In genomic region chr2:94371093-94371492, GRCm38 (mm10) we compare ENCODE assay signal across 9 mouse cellular contexts. TPM values are rescaled to one million over a fixed set of nuclear protein-coding genes. Genes with fewer than 3 reads are reported as not detected.
DNase-seq lines count a peak whose midpoint lies in the region; ATAC-seq lines count a peak whose summit lies in the region.
"Had no signal": no experiment of that assay in that cellular context is flagged by ENCODE, and none has a peak within 500 bp of the region (broad histone marks: within the 10 kb centered on the region; RNA-seq: fewer than 3 reads in every experiment).

No protein-coding gene starts in this region.

- DNase-seq in heart, postnatal 14 days = peak; percentile 27 to 49
- peak; percentile 22 for DNase-seq in urinary bladder, postnatal 14 days (ENCODE audit: low spot score)
- no peak for DNase-seq in urinary bladder, postnatal 10 days (ENCODE audit: low spot score)
- peak; percentile 28 for DNase-seq in embryo, embryonic 10 days (ENCODE audit: low spot score)
- DNase-seq in left cerebral cortex, postnatal 36 days (ENCODE audit: low spot score in 2 of 2) = peak; percentile 6 to 17
- DNase-seq in thymus, postnatal 4 days = peak; percentile 51
- DNase-seq in spleen, adult 18-20 months = no peak

- no peak overlapping the region for H3K4me3 ChIP-seq in heart, embryonic 12.5 days
- H3K4me3 ChIP-seq: myocyte had no signal

- peaks cover 77% of the 10 kb centered on the region for H3K36me3 ChIP-seq in heart, embryonic 12.5 days

- H3K27ac ChIP-seq in heart, embryonic 12.5 days (ENCODE audit: poor library complexity, severe bottlenecking) = no peak overlapping the region

- H3K9ac ChIP-seq in heart, embryonic 12.5 days = no peak overlapping the region

- H3K9me3 ChIP-seq in heart, embryonic 12.5 days (replicated peaks) = no peaks in the 10 kb centered on the region

- intact Hi-C loops in heart, postnatal 14 days (cut with DNase I) = loop anchor here (2.0 to 5.0 kb wide), 2 partner anchors 41 to 66 kb away; no protein-coding TSS in a partner anchor
- intact Hi-C loops in left cerebral cortex, postnatal 36 days (cut with DNase I) = no loop called here

- H3K27me3 ChIP-seq in heart, embryonic 12.5 days (replicated peaks) = no peaks in the 10 kb centered on the region

- no peak overlapping the region for H3K4me2 ChIP-seq in heart, embryonic 12.5 days

- H3K4me1 ChIP-seq in heart, embryonic 12.5 days (replicated peaks) = no peaks in the 10 kb centered on the region

- WGBS in heart, embryonic 12.5 days = 86% methylated on average over 6 of the region's 6 CpGs

- no peak for ATAC-seq in heart, embryonic 12.5 days (ENCODE audit: insufficient number of reproducible peaks, low FRiP score)

RNA-seq across cellular contexts. Expression of gene Ttc17, which starts 35.4 kb away (rescaled TPM):
- total RNA-seq in heart, postnatal 14 days (2021) = 10 to 100 TPM; 31.8 to 32.9 TPM
- polyA plus RNA-seq in heart, embryonic 12.5 days (2016; fragmentation: Nextera tagmentation; extraction: Ambion mirVana) = 16.1 and 16.7 TPM in 2 replicates
- 10 to 100 TPM; 30.3 to 37.4 TPM for total RNA-seq in left cerebral cortex, postnatal 36 days (2021)

Comparison
In these comparisons a context has a peak if more than half of its experiments do, and no peak if none do; other contexts are left out.
1. DNase-seq: peak in heart, postnatal 14 days (2 of 2), urinary bladder, postnatal 14 days (single experiment), embryo, embryonic 10 days (single experiment), left cerebral cortex, postnatal 36 days (2 of 2) and thymus, postnatal 4 days (single experiment); none in urinary bladder, postnatal 10 days (single experiment) and spleen, adult 18-20 months (0 of 2).